ENCODE assay signal across 22 mouse cellular contexts in genomic region chr13:73258415-73258814, GRCm38 (mm10). TPM values are rescaled to one million over a fixed set of nuclear protein-coding genes. Genes with fewer than 3 reads are reported as not detected.
"Had no signal": no experiment of that assay in that cellular context is flagged by ENCODE, and none has a peak within 500 bp of the region (broad histone marks: within the 10 kb centered on the region; RNA-seq: fewer than 3 reads in every experiment).

No protein-coding gene starts in this region.

- H3K4me3 ChIP-seq: lung, embryonic 15.5 days; megakaryocyte, embryonic 14.5 days; midbrain, embryonic 13.5 days; midbrain, embryonic 15.5 days; neural tube, embryonic 12.5 days; stomach, embryonic 15.5 days had no signal

- H3K27ac ChIP-seq: lung, embryonic 15.5 days; macrophage; midbrain, embryonic 13.5 days; midbrain, embryonic 15.5 days; neural tube, embryonic 12.5 days; stomach, embryonic 15.5 days; stomach, postnatal 0 days had no signal

- ATAC-seq: lung, postnatal 0 days; midbrain, embryonic 13.5 days; midbrain, embryonic 15.5 days had no signal

- H3K9me3 ChIP-seq: lung, embryonic 15.5 days; megakaryocyte, embryonic 14.5 days; midbrain, embryonic 13.5 days; midbrain, embryonic 15.5 days; neural tube, embryonic 12.5 days; stomach, embryonic 15.5 days had no signal

- H3K36me3 ChIP-seq: lung, embryonic 15.5 days; midbrain, embryonic 13.5 days; midbrain, embryonic 15.5 days; neural tube, embryonic 12.5 days; stomach, embryonic 15.5 days had no signal

- H3K4me2 ChIP-seq: lung, embryonic 15.5 days; midbrain, embryonic 11.5 days; midbrain, embryonic 13.5 days; midbrain, embryonic 15.5 days; neural tube, embryonic 12.5 days; stomach, embryonic 15.5 days had no signal

- DNase-seq: lung, adult 2 months; lung, postnatal 14 days; lung, postnatal 36 days; right cerebral cortex, postnatal 14 days; thymus, adult 2 months; thymus, postnatal 25 days; thymus, postnatal 4 days had no signal

- H3K9ac ChIP-seq: lung, embryonic 15.5 days; midbrain, embryonic 13.5 days; midbrain, embryonic 15.5 days; neural tube, embryonic 12.5 days; stomach, embryonic 15.5 days had no signal

RNA-seq across cellular contexts. Expression of gene Irx4, which starts 1.9 kb away (rescaled TPM):
- total RNA-seq: megakaryocyte progenitor cell, adult 5-6 weeks; monocyte, adult 5-6 weeks; neutrophil, adult 5-6 weeks had no signal
- polyA plus RNA-seq: lung, adult 2 months; lung, postnatal 0 days; macrophage; stomach, postnatal 0 days; testis, adult 2 months; urinary bladder, adult 2 months had no signal
